Mouse (Mus musculus): ENCODE data around the gene D8Ertd738e.
A peak's percentile ranks its signal among the peaks of the same experiment; 100 is the strongest.

The D8Ertd738e gene

GRCm38 (mm10) chr8:84249257-84250170 lies at the start of gene D8Ertd738e:
D8Ertd738e (minus strand) TSS chr8:84249719.
- peak; percentile 88 for DNase-seq (ENCODE audit: low spot score)

- DNase-seq (ENCODE audit: low spot score) = no peak
Measured at GRCm38 (mm10) chr8:84297029-84297785, 47.7 kb upstream of the D8Ertd738e start.

- peak; percentile 78 for DNase-seq (ENCODE audit: low spot score)
Measured at GRCm38 (mm10) chr8:84291688-84292087, 42.2 kb upstream of the D8Ertd738e start.

- no peak for DNase-seq (ENCODE audit: low spot score)
Measured at GRCm38 (mm10) chr8:84291086-84291485, 41.6 kb upstream of the D8Ertd738e start.

GRCm38 (mm10) chr8:84288892-84289291 lies 39.4 kb upstream of the D8Ertd738e start:
- DNase-seq (ENCODE audit: low spot score) = no peak

- peak; percentile 66 for DNase-seq (ENCODE audit: low spot score)
Measured at GRCm38 (mm10) chr8:84285665-84286064, 36.1 kb upstream of the D8Ertd738e start.

- DNase-seq (ENCODE audit: low spot score) = peak; percentile 71
Measured at GRCm38 (mm10) chr8:84284608-84285063, 35.1 kb upstream of the D8Ertd738e start.

GRCm38 (mm10) chr8:84280777-84281176 lies 31.3 kb upstream of the D8Ertd738e start:
- DNase-seq (ENCODE audit: low spot score) = no peak

GRCm38 (mm10) chr8:84276447-84276846 lies 26.9 kb upstream of the D8Ertd738e start:
- no peak for DNase-seq (ENCODE audit: low spot score)

GRCm38 (mm10) chr8:84273968-84274367 lies 24.4 kb upstream of the D8Ertd738e start:
- DNase-seq (ENCODE audit: low spot score) = no peak

GRCm38 (mm10) chr8:84272302-84272701 lies 22.8 kb upstream of the D8Ertd738e start:
- no peak for DNase-seq (ENCODE audit: low spot score)

GRCm38 (mm10) chr8:84269950-84270773 lies 20.6 kb upstream of the D8Ertd738e start, which contains the start of gene Ccdc130:
Ccdc130 (minus strand) TSS chr8:84270380.
- DNase-seq (ENCODE audit: low spot score) = peak; percentile 100

GRCm38 (mm10) chr8:84261098-84261497 lies 11.6 kb upstream of the D8Ertd738e start:
- DNase-seq (ENCODE audit: low spot score) = no peak

GRCm38 (mm10) chr8:84256822-84257610 lies 7.5 kb upstream of the D8Ertd738e start, which contains the start of gene Mri1:
Mri1 (minus strand) TSS chr8:84257326.
- peak; percentile 87 for DNase-seq (ENCODE audit: low spot score)

GRCm38 (mm10) chr8:84256458-84256821 lies 6.9 kb upstream of the D8Ertd738e start:
- no peak for DNase-seq (ENCODE audit: low spot score)

- DNase-seq (ENCODE audit: low spot score) = no peak
Measured at GRCm38 (mm10) chr8:84255858-84256257, 6.3 kb upstream of the D8Ertd738e start.

GRCm38 (mm10) chr8:84241821-84242220 lies 7.7 kb downstream of the D8Ertd738e start:
- DNase-seq (ENCODE audit: low spot score) = no peak

GRCm38 (mm10) chr8:84241167-84241566 lies 8.4 kb downstream of the D8Ertd738e start:
- DNase-seq (ENCODE audit: low spot score) = no peak

- DNase-seq (ENCODE audit: low spot score) = no peak
Measured at GRCm38 (mm10) chr8:84237542-84238229, 11.8 kb downstream of the D8Ertd738e start.

- peak; percentile 99 for DNase-seq (ENCODE audit: low spot score)
Measured at GRCm38 (mm10) chr8:84236998-84237473, 12.5 kb downstream of the D8Ertd738e start, which contains the start of gene Zswim4. Zswim4 (minus strand) TSS chr8:84237055.

Measured in testis, postnatal 10 days (tissue).